Mouse (Mus musculus) lung, adult 2 months (tissue): ENCODE data around the gene Tubgcp6. TPM values are rescaled to one million over a fixed set of nuclear protein-coding genes. Genes with fewer than 3 reads are reported as not detected.

ENCODE experiments used
- DNase-seq: peaks from one replicate; pipeline ENCODE4 v3.0.0; 2022
- H3K4me1 ChIP-seq: fragments of 200-500 bp; 2 replicates; pipeline ENCODE4 v1.6.1; 2011; ENCODE audit warnings: low read length; ENCODE audit not compliant: control insufficient read depth, insufficient read depth
- H3K4me3 ChIP-seq: fragments of 200-500 bp; replicated peaks from 2 replicates; pipeline ENCODE3; 2011; ENCODE audit warnings: low read depth, mild to moderate bottlenecking, control low read depth, low read length; ENCODE audit errors: extremely low read depth
- CTCF ChIP-seq: fragments of 200-500 bp; IDR thresholded peaks from 2 replicates; pipeline ENCODE4 v1.5.1; 2011; ENCODE audit warnings: mild to moderate bottlenecking, low read length, control low read depth; ENCODE audit not compliant: insufficient read depth
- POLR2A ChIP-seq: fragments of 200-500 bp; IDR thresholded peaks from 2 replicates; pipeline ENCODE4 v1.6.1; 2011; ENCODE audit warnings: low read depth, mild to moderate bottlenecking, control low read depth, low read length, borderline replicate concordance; ENCODE audit errors: extremely low read depth
- WGBS: fragments of 180-500 bp; shearing (Covaris S2); methylation state at CpG from one replicate; pipeline ENCODE4 v1.1.7; 2018; 5-methylcytosine and 5-hydroxymethylcytosine counted together
- polyA plus RNA-seq: library from polyadenylated mRNA; depleted of rRNA; stranded (reverse); fragments of >200 nt; gene quantifications from 2 replicates; pipeline ENCODE4 v1.2.3, GENCODE M21; 2012

Tubgcp6 gene
- polyA plus RNA-seq, 1 experiment = 30.3 TPM

GRCm38 (mm10) chr15:89157954-89158353 is 35.0 kb upstream of the Tubgcp6 start:
- Histone ChIP-seq H3K4me1 (peaks cover 2% of the 10 kb centered on the region; the same call in 1 of the 2 replicates), H3K4me3 (no peak overlapping the region)
- TF ChIP-seq POLR2A (no peak), CTCF (peak; percentile 77)
- 46% methylated on average over 7 of the region's 7 CpGs for WGBS
- DNase-seq = peak; percentile 67

DNA sequence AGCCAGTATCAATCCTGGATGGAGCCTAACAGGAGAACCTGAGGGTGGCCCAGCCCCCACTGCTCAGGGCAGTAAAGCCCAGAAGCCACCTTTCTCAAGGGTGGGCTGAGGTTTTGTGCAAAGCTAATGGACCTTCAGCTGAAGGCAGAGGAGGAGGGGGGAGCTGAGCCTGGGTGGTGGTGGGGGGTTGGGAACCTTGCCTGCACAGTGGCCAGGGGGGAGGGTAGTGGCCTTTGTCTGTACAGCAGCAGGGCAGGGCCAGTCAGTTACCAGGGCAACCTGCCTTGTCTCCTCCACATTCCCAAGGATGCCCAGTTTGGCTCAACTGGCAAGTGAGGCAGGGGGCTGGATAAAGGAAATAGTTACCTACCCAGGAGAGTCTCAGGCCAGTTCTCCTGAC is 29.4 kb upstream of the Tubgcp6 start:
- TF ChIP-seq POLR2A = no peak
- TF ChIP-seq CTCF = no peak
- no peak for DNase-seq
- Histone ChIP-seq H3K4me1 (peaks cover 3% of the 10 kb centered on the region), H3K4me3 (no peak overlapping the region)

- WGBS = 8% methylated on average over 13 of the region's 13 CpGs
- DNase-seq = no peak
- H3K4me1 ChIP-seq = peaks cover 3% of the 10 kb centered on the region
- peak overlapping the region; percentile 53 for H3K4me3 ChIP-seq
- no peak for TF ChIP-seq CTCF
- no peak for TF ChIP-seq POLR2A
Measured at GRCm38 (mm10) chr15:89150041-89150390, 27.1 kb upstream of the Tubgcp6 start.

- DNase-seq = peak; percentile 26
- no peak for TF ChIP-seq CTCF
- 0 out of 2 replicates have a peak, but pooled peaks have one; percentile 13 for TF ChIP-seq POLR2A
- Histone ChIP-seq H3K4me1 (peaks cover 3% of the 10 kb centered on the region), H3K4me3 (peak within 1 kb of the TSS; percentile 53)
- under 1% methylated on average over 58 of the region's 61 CpGs for WGBS
Measured at GRCm38 (mm10) chr15:89149271-89150040, 26.5 kb upstream of the Tubgcp6 start, which contains the start of gene Mapk11. Gene Mapk11, minus strand, starts transcription at chr15:89149628.

DNA sequence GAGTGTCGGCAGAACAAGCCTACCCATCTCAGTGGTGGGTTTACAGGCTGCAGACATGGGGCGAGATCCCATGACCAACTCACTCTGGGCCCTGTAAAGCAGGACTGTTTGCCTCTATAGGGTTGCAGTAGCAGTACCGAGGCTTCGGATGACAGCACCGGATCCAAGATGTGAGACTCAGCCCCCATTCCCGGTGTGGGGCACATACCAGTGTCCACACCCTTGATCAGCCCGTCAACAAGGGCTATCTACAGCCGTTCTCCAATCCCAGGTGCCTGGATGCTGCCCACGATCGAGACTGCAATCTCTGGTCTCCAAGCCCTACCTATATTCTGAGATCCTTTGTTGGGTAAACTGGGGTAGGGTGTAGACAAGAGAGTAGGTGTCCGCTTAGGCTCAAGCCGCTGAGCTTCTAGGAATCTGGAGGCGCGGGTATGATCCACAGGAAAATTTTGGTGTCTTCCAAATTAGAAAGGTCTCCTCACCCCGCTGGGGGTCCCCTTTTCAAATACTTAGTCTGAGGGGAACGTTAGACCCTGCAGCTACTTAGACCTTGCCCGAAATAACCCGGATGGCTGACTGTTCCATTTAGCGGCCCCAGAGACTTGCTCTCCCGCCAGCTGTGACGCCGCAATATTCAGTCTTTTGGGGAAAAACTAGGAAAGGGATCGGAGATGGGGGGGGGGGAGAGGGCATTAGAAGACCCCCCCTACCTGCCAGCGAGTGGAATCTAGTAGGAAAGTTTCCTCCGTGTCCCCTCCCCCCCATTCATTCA is 25.8 kb upstream of the Tubgcp6 start:
- peaks cover 3% of the 10 kb centered on the region for H3K4me1 ChIP-seq
- 11% methylated on average over 25 of the region's 25 CpGs for WGBS
- no peak for DNase-seq
- no peak for TF ChIP-seq POLR2A
- TF ChIP-seq CTCF = no peak
- peak overlapping the region; percentile 48 for H3K4me3 ChIP-seq

GRCm38 (mm10) chr15:89147895-89148294 is 25.0 kb upstream of the Tubgcp6 start:
- 67% methylated on average over 4 of the region's 4 CpGs for WGBS
- H3K4me3 ChIP-seq = no peak overlapping the region
- peaks cover 3% of the 10 kb centered on the region for H3K4me1 ChIP-seq
- TF ChIP-seq POLR2A (no peak), CTCF (no peak)
- no peak for DNase-seq

- no peak for TF ChIP-seq POLR2A
- no peak for TF ChIP-seq CTCF
- H3K4me3 ChIP-seq = no peak overlapping the region
- WGBS = 31% methylated on average over 10 of the region's 10 CpGs
- DNase-seq = no peak
- peaks cover 3% of the 10 kb centered on the region for H3K4me1 ChIP-seq
Measured at GRCm38 (mm10) chr15:89147456-89147855, 24.5 kb upstream of the Tubgcp6 start.

GRCm38 (mm10) chr15:89147024-89147423 is 24.1 kb upstream of the Tubgcp6 start:
- TF ChIP-seq CTCF (no peak), POLR2A (no peak)
- DNase-seq = no peak
- Histone ChIP-seq H3K4me3 (no peak overlapping the region), H3K4me1 (peaks cover 3% of the 10 kb centered on the region)
- WGBS = 10% methylated on average over 16 of the region's 16 CpGs

DNA sequence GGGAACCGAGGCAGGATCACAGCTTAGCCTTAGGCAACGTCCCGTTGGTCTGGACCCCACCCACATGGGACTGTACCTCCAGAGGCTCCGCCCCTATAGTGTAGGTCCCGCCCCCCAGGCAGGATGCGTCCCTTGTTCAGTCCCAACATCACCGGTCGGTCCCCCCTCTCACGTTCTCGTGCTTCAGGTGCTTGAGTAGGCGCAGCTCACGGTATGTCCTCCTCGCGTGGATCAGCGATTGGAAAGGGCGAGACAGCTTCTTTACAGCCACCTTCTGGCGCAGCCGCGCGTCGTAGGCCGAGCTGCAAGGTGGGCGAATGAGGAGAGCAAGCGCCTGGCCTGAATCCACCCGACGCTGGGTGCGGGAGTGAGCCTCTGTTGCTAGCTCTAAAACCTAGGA is 23.6 kb upstream of the Tubgcp6 start:
- Histone ChIP-seq H3K4me3 (peak overlapping the region; percentile 3), H3K4me1 (peaks cover 4% of the 10 kb centered on the region)
- DNase-seq = peak; percentile 54
- peak; percentile 17; the same call in 1 of the 2 replicates for TF ChIP-seq POLR2A
- no peak for TF ChIP-seq CTCF
- WGBS = 19% methylated on average over 27 of the region's 27 CpGs

- TF ChIP-seq POLR2A (no peak), CTCF (no peak)
- Histone ChIP-seq H3K4me1 (peaks cover 10% of the 10 kb centered on the region), H3K4me3 (no peak overlapping the region)
- WGBS = 75% methylated on average over 24 of the region's 24 CpGs
- no peak for DNase-seq
Measured at GRCm38 (mm10) chr15:89145813-89146350, 23.0 kb upstream of the Tubgcp6 start.
